Mouse (Mus musculus) B cell, adult 2 months (primary cell): ENCODE data around the gene Wdr5b.
A peak's percentile ranks its signal among the peaks of the same experiment; 100 is the strongest.

Source experiments
- DNase-seq, 2 experiments: peaks; one replicate each; pipeline ENCODE4 v3.0.0; 2022

Gene Wdr5b

GRCm38 (mm10) chr16:36071450-36072379 lies 30.7 kb downstream of the Wdr5b start, which contains the start of the genes Fam162a and Ccdc58:
TSS of gene Fam162a (minus strand) at chr16:36071594.
TSS of gene Ccdc58 (plus strand) at chr16:36071685.
- DNase-seq = peak; percentile 94

GRCm38 (mm10) chr16:36072410-36073011 lies 31.5 kb downstream of the Wdr5b start:
- no peak for DNase-seq

- no peak for DNase-seq
Measured at GRCm38 (mm10) chr16:36074772-36075171, 33.8 kb downstream of the Wdr5b start.

- no peak for DNase-seq
Measured at GRCm38 (mm10) chr16:36079916-36080315, 38.9 kb downstream of the Wdr5b start.

- no peak for DNase-seq
Measured at GRCm38 (mm10) chr16:36087846-36088245, 46.9 kb downstream of the Wdr5b start.

GRCm38 (mm10) chr16:36089065-36089464 lies 48.1 kb downstream of the Wdr5b start:
- DNase-seq = no peak

DNA sequence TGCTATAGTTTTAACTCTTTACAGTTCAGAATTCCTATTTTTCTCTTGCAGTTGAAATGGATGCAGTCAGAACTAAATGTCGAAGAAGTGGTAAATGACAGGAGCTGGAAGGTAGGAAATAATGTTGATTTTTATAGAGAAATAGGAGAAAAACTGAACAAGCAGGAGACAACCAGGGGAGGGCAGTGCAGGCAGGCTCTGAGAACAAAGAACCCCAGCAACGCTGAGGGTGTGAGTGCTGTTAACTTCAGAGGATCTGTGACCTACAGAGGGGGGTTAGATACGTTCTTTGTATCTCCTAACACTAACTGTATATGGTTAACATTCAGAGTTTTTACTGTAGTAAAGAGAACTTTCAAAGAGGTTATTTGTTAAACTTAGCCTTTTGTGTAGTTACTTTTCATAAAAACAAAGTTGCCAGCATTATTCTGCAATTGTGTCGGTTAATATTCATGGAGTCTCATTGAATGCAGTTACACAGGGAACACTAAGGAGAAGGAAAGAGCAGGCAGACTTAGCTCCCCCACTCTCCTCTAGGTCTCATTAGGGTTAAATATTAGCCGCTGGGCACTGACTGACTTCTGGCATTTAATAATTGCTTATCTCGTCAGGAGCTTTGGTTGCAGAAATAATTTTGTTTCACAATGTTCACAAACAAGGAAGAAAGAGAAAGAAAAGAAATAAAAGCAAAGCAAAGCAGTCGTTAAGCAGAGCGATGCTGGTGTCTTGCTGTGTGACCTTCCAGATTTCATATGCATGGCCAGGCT lies 49.0 kb downstream of the Wdr5b start:
- no peak for DNase-seq

- DNase-seq = no peak
Measured at GRCm38 (mm10) chr16:36090785-36091509, 50.0 kb downstream of the Wdr5b start.
